Mouse (Mus musculus): ENCODE results near the gene Pknox2. TPM values are rescaled to one million over a fixed set of nuclear protein-coding genes. Genes with fewer than 3 reads are reported as not detected.

The Pknox2 gene
- total RNA-seq, 2 experiments from 2014 or later, result 51.8 to 54.2 TPM

DNA sequence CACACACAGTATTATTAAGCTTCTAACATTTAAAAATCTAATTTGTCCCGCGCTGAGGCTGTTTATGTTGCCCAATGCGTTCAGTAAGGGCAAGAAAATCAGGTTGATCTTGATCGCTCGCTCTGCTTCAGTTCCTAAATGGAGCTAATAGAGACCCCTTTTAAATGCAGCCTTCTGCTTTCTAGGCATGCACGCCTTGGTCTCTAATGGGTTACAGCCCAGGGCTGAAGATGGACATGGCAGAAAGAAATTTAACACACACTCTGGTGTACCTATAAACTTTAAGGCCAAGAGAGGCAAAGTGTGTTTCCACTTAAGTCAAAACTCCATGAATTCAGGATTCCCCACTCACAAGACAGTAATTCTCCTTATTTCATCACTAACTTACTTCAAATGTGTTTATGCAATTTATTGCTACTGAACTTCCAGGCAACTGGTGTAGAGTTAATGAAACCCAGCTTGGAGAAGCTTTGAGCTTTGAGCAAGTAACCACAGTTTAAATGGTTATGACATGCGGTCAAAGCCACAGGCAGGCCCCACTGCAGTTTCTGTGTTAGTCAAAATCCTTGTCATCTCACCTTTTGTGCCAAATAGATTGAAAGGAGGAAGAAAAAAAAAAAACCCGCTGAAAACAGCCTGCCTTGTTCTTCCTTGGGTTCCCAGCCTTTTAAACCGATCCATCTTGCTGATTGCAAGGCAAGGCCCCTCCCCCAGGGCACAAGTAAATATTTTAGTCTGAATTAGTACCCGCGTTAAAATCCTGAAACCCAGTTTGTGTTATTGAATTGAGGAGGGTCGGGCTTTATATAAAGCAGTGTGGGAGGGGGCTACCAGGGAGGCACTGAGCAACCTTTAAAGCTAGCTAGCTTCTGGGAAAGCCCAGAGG is 3.9 kb downstream of the Pknox2 start:
- DNase-seq, result no peak

DNA sequence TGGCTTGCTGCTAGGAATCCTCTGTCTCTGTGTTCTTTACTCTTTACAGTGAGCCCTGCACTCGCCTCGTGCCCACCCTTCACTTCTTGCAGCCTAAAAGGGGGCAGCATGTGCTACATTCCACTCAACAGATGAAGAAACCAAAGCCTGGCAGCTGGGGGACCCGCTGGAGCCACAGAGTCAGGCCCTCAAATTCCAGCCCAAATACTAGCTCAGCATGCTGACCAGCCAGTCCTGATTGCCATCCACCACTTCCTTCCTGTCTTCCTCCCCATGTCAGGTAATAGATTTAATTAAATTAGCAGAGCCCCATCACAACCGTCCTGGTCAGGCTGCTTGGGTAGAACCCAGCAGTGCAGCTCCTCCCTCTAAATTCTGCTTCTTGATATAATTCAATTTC is 5.1 kb downstream of the Pknox2 start:
- no peak for DNase-seq
- intact Hi-C loops (cut with DNase I), result loop anchor here (5.0 kb wide), 1 partner anchor 240 kb away; no protein-coding TSS in a partner anchor

More for the DNA sequence above, 3.9 kb downstream of the Pknox2 start:
- intact Hi-C loops (cut with DNase I), result loop anchor here (5.0 kb wide), 1 partner anchor 241 kb away; no protein-coding TSS in a partner anchor

DNA sequence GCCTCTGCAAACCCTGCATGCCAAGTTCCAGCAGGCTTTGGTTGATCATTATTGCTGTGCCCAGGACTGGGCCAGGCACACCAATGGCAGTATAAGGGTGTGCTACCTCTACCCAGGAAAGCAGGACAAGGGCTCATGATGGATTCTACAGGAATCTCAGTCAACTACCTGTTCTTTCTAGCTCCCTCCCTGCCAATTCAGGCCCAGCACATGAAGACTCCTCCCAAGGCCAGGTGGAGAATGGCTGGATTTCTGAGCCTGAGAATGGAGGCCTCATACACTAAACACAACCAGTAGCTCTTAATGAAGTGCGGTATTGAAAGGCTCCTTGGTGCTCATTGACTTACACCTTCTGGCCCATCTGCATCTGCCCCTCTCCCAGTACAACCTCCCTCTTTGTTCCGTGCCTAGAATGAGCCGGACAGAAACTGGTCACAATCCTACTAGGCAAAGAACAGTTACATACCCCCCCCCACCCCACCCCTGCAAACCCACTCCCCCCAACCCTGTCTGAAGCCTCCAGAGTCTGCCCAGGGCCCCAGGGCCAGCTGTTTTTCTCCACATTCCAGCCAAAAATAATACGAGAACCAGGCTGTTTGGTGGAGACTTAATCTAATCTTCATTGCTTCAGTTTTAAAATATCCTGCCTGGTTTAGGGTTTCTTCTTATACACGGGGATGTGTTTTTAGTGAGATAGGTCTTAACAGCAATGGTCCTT is 6.6 kb downstream of the Pknox2 start:
- DNase-seq, result no peak
- intact Hi-C loops (cut with DNase I), result loop anchor here (5.0 kb wide), 1 partner anchor 238 kb away; no protein-coding TSS in a partner anchor

DNA sequence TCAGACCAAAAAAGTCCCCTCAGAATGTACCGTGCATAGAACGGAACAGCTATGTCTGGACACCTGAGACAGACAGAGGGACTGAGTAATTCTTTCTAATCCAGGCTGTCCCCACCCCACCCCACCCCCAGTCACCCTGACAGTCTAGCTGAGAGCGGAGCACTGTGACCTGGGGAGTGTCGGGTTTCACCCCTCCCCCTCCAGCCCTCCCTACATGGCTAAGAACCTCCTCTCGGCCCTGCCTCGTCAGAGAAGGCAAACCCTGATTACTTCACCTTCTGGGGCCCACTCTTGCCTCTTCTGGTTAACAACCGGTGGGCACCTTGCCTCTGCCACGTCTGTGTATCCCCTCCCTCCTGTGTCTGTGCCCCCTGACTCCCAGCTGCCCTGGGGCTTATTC is 7.7 kb downstream of the Pknox2 start:
- intact Hi-C loops (cut with DNase I), result no loop called here
- no peak for DNase-seq

DNA sequence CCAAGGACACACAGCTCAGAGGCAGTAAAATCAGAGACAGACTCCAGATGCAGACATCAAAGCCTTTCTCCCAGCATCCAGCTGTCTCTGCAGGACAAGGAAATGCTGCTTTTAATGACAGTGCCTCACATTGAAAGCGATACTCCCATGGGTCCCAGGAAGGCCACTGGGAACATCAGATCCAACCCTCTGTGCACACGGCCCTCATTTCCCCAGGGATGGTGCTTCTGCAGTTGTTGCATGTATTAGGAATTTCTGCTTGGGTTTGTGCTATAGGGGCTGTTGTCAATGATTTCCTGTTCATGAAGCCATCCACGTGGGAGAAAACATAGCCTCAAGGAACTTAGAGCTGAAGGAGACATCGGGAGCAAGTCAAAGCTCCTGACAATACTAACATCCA is 8.3 kb downstream of the Pknox2 start:
- no peak for DNase-seq
- intact Hi-C loops (cut with DNase I), result no loop called here

DNA sequence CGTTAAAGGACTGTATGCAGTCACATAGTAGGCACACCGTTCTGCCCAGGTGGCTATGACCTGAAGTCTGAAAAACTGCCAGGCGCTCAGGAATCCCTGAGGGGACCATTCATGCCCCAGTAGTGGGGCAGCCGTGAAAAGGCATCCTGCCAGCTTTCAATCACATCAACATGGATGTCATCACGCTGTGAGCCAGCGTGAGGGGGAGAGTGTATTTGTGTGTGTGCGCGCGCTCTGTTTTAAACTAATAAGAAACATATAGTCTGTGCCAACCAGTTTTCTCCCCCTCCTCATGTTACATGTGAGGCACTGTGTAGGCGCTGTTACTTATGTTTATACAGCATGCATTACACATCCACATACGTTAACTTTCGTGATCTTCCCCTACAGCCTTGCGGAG is 10.9 kb downstream of the Pknox2 start:
- intact Hi-C loops (cut with DNase I), result no loop called here
- no peak for DNase-seq

DNA sequence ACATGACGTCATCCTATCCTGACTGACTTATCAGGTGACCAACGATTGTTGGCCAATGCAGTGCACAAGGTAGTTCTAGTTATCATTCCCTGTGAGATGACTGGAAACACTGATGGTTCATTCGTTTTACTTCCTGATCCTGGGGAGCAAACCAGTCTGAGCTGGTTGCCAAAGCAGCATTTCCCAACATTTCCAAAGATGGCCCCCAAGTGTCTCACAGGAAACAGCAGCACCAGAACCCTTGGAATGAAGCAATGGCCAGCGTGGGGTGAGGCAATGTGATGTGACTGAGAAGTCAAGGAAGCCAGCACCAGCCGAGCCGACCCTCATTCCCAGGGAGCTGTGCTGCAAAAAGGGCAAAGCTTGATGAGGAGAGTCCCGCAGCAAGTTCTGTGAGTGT is 13.7 kb downstream of the Pknox2 start:
- DNase-seq, result no peak
- intact Hi-C loops (cut with DNase I), result no loop called here

DNA sequence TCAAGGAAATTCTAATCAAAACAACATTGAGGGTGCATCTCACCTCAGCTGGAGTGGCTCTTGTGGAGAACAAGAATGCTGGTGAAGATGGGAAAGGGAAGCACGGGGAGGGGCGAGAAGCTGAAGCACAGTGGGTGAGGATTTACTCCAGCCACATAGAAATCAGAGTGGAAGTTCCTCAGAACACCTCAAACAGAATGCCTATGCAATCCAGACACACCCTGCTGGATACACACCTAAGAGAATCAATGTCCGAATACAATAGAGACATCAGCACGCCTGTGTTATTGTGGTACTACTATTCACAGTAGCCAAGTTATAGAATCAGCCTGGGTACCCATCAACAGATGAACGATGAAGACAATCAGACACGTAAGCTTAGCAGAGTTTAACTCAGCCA is 18.2 kb downstream of the Pknox2 start:
- DNase-seq, result no peak
- intact Hi-C loops (cut with DNase I), result no loop called here

DNA sequence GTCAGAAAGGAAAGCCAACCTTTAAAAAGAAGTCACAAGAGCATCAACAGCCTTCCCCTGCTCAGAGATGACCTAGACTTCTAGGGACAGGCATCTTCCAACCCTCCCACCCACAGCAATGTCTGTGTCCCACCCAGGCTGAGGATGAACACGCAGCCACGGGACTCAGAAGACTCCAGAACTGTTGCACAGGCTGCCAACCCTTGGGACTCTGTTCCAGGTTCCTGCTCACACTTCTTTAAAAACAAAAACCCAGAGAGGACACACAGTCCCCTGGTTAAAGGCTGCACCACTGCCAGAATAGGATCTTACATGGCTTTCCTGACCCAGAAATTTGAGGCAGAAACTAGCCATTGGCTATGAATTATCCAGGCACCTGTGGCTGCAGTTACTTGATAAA is 21.0 kb downstream of the Pknox2 start:
- intact Hi-C loops (cut with DNase I), result no loop called here
- DNase-seq, result no peak

DNA sequence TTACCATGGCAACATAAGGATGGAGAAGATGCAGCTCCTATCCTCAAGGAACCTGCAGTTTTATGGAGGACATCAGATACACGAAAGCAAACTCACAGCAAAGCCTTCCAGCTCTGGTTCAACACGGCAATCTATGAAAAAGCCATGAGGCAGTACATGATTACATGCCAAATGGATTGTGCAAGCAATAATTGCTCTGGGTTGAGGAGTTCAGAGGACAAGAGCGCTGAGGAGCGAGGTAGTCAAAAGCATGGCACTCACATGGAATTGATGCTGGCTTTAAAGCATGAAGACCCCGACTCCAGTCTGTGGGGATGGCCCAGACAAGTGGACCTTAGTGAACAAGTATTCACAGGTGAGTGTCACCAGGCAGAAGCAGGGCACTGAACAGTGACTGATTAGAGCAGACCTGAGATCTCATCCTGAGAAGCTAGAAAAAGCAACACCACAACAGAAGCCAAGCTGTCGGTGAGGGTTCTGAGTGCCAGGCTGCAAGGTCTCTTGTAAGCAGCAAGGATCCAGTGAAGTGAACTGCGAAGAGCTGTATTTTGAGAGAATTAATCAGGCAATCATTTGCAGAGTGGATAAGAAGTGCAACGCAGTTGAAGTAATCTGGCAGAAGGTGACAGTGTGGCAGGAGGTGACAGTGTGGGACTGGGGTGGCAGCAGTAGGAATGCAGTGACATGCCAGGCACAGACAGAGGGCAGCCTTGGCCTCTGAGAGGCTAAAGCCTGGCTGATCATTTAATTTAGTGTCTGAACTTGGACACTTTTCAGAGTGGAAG is 22.3 kb downstream of the Pknox2 start:
- intact Hi-C loops (cut with DNase I), result no loop called here
- peak; percentile 37 for DNase-seq

DNA sequence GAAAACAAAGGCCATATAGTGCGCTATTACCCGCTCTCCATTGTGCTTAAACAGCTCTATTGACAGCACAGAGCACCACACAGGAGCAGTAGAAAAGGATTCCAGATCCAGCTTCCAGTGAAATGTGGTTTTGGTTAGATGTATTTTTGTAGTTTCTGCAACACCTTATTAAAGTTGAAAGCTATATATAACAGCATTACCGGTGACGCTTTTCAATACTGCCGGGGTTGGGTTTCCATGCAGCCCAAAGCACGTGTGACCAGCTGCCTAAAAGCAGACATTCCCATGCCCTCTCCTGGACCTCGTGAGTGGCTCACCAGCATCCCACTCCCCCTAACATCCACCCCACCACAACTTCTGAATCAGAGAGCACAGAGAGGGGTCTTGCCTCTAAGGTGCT is 23.8 kb downstream of the Pknox2 start:
- no peak for DNase-seq
- intact Hi-C loops (cut with DNase I), result no loop called here

DNA sequence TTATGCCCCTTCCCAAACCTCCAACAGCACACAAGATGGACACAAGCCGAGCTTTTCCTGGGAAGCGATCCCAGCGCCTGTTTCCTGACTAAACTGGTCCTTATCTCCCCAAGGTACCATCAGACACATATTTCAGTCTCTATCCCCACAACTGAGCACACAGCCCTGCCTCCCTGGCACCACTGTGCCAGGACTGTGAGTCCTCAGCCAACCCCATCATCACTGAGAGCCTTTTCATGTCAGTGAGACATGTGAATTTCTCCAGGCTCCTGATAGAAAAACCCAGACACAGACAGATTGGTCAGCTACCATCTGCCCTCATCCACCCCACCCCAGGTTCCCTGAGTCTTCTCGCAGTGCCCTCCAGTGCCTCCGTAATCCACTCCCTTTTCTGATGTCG is 24.2 kb downstream of the Pknox2 start:
- intact Hi-C loops (cut with DNase I), result no loop called here
- DNase-seq, result no peak

DNA sequence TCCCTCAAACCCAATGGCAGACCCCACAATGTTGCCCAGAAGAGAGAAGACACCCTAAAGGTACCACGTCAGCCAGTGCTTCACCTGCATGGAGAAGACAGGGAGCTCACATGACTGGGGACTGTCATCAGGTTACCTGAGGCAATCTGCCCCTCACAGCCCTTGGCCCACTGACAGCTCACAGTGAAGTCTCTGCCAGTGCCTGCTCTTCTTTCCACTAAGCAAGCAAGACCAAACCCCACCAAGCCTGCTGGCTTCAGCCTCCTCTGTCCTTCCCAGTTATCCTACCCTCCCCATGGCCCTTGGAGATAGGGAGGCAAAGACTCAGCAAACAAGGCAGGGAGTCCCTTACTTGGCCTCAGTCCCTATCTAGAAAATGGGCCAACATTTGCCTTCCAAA is 24.8 kb downstream of the Pknox2 start:
- DNase-seq, result no peak
- intact Hi-C loops (cut with DNase I), result no loop called here

DNA sequence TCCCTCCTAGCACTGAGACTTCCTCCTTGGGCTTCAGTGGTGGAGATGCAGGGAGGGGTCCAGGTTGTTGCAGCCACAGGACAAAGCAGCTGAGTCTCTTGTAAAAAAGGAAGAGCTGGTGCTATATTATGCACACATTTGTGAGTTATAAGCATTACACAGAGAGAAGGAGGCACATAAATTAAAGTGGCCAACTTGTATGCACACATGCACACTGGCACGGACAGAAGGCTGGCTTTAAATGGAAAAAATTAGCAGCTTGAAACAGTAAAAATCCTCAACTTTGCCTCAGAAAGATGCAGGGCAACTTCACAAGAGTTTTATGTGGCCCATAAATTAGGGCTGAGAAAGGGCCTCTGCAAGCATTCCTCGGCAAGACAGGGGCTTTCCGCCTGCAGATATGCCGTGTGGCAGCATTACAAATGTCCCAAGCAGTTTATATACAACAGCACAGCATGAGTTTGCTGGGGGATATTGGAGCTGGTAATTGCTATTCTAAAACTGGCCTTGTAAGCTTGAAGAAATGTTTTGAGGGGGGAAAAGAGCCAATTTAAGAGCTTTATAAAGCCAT is 25.4 kb downstream of the Pknox2 start:
- intact Hi-C loops (cut with DNase I), result no loop called here
- no peak for DNase-seq

DNA sequence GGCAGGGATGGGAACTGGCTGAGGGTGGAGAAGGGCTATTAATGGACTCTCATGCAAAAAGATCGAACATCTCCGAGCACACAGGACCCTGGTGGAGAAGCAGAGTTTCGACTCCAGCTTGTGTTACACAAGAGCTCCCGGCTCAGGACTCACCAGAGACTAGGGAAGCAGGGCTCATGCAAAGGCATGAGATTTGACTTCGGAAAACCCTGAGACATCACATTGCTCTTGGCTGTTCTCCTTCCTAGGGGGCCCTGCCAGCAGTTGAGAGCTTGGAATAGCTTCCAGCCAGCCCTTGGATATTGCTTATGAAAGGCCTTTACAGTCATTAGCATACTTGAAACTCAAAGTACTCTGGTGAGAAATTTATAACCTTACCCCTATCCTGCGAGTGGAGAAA is 26.4 kb downstream of the Pknox2 start:
- DNase-seq, result no peak
- intact Hi-C loops (cut with DNase I), result no loop called here

DNA sequence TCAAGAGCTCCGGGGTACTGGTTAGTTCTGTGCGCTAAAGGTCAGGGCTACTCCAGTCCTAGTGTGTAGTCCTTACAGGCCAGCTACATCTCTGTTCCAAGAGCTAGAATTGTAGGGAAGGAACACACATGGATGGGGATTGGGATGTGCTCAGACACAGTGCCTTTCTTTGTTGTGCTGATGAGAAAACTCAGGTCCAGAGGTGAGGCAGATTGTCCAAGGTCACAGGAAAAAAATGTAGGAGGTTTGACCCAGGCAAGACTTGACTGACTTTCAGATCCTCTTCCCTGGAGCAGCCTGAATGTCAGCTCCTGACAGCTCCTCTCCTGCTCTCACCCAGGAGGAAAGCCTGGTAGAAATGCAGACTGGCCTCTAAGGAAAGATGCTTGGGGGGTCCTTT is 29.7 kb downstream of the Pknox2 start:
- intact Hi-C loops (cut with DNase I), result no loop called here
- DNase-seq, result no peak

DNA sequence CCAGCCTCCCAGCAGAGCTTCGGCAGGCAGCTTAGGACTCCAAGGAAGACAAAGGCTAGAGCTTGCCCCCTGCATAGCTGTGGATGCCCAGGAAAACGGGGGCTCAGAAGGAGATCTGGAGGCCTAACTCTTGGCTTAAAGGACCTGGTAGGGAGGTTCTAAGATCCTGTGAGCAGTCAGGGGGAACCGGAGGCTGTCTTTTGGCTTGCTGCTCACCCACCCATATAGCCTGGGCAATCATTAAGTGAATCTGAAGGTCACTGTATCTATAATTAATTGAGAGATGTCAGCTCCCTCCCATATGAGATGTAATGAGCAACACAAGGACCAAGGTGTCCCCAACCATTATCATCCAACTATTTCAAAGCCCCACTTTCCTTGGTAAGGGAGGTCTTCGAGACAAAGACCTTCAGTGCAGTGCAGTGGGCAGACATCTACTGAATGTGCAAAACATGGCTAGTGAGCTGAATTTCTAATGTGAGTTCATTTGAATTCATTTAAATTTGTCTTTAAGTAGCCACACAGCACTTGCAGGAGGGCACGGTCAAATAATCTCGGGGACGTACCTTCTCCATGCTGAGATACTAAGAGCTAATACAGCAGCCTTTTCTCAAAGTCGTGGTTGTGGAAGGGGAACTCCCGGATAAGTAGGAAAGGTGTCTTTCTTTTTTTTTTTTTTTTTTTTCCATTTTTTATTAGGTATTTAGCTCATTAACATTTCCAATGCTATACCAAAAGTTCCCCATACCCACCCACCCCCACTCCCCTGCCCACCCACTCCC is 30.4 kb downstream of the Pknox2 start:
- intact Hi-C loops (cut with DNase I), result no loop called here
- DNase-seq, result no peak

DNA sequence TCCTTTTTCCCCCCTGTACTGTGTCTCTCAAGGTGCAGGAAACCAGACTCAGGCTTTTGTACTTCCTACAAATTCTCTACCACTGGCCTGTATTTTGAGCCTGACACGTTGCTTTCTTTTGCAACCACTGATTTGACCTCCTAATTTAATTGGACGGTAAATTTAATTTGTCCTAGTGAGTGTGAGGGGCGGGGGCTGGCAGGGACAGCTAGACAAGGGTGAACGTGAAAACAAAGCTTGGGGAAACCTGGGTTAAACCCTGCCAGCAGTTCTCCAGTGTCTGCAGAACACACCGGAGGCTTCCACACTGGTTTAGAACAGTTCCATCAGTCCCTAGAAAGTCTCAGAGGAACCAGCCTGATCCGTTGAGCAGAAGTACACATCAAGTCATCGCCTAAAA is 31.4 kb downstream of the Pknox2 start:
- no peak for DNase-seq
- intact Hi-C loops (cut with DNase I), result no loop called here

DNA sequence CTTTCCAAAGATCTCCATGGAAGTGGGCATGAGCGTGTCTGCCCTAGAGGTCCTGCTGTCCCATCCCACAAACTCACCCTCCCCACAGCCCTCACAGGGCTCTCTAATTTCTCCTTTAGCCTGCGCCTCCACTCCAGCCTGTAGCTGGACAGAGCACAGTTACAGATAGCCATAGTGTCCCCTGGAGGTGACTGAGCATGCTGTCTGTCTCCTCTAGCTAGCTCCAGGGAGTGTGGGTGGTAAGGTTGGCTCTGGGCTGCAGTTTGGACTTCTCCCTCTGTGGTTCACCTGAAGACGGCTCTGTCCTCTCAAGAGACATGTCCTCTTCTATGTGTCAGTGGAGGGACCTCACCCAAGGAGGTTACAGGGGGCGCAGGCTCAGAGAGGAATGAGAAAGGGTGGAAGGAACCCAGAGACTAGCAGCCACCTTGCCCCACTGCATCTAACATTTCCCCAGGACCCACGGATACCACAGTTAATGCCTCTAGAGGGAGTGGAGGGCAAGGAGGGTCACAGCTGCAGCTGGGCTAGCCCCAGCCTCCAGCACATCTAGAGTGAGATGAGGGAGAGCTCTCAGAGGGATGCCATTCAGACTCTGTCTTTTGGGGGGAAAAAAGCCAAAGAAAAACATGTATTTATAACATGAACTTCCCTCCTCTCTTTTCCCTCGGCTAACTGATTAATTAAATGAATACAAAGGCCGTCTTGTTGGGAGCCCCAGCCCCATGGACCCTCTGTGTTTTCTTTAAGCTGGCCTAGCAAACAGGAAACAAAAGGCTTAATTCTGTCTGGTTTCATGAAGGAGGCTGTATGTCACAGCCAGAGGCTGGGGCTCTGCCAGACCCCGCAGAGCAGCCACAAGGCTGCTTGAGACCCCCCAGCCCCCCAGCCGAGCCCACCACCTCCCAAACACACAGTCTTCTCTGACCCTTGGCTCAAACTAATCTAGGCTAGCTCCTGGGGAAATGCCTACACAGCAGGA is 32.6 kb downstream of the Pknox2 start:
- intact Hi-C loops (cut with DNase I), result no loop called here

More for the DNA sequence above, 32.6 kb downstream of the Pknox2 start:
- DNase-seq, result peak; percentile 35
